Mouse (Mus musculus) ES-E14 (cell line): ENCODE results near the gene Cmss1.

Experiments
- CHD2 ChIP-seq: IDR thresholded peaks from 2 replicates; pipeline ENCODE4 v1.6.1; 2014; ENCODE audit warnings: mild to moderate bottlenecking, low read depth, low read length, inconsistent platforms
- MAFK ChIP-seq: IDR thresholded peaks from 2 replicates; pipeline ENCODE4 v1.6.1; 2014; ENCODE audit warnings: mild to moderate bottlenecking, low read depth, low read length, inconsistent platforms; ENCODE audit not compliant: insufficient read depth
- ZC3H11A ChIP-seq: IDR thresholded peaks from 2 replicates; pipeline ENCODE4 v1.6.1; 2012; ENCODE audit warnings: low read depth, mild to moderate bottlenecking, inconsistent platforms, low read length, borderline replicate concordance
- ZNF384 ChIP-seq: IDR thresholded peaks from 2 replicates; pipeline ENCODE4 v1.6.1; 2012; ENCODE audit warnings: low read depth, low read length, inconsistent platforms

DNA sequence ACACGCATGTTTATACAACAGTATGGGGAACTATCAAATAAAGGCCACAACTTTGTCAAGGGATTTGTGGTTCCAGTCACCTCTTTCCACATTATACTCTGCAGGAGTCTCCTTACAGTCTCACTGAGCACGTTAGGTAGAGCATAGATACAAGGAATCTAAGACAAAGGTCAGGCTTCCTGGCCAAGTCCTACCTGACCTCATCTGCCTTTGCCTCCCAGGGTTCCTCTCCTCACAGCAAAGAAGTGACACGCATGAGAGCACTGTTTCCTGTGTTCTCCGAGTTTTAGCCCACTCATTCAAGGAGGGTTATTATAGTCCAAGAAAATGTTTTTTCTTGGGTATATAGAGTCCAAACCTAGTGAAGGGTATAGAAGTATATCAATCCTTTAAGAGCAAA lies 51.0 kb downstream of the Cmss1 start:
- no peak for TF ChIP-seq CHD2
- no peak for TF ChIP-seq MAFK
- no peak for TF ChIP-seq ZNF384
- TF ChIP-seq ZC3H11A, result no peak
